Mouse (Mus musculus) hematopoietic stem cell, adult 5-6 weeks (primary cell): Measurements from ENCODE around the gene Pln. TPM values are rescaled to one million over a fixed set of nuclear protein-coding genes. Genes with fewer than 3 reads are reported as not detected.

Source experiments
- total RNA-seq: library from RNA; stranded (forward); fragments of 172-1452, 232-1000 nt; gene quantifications from 2 replicates; pipeline ENCODE4 v1.2.3, GENCODE M21; 2017

Pln gene
- total RNA-seq, 1 experiment from 2014 or later: 0.10 TPM

Other genes starting within 250 kb of the Pln start
- 28.1 and 33.0 TPM in 2 replicates for gene Cep85l, start 42.3 kb downstream of the Pln start, total RNA-seq